Mouse (Mus musculus): ENCODE measurements around the gene Tasp1.
"Not testable (repeated sequence)": the region's sequence is repeated elsewhere in the genome, so short reads cannot be mapped to it uniquely, and the experiment has no call there.

Tasp1 gene

GRCm38 (mm10) chr2:139884264-139884637 lies 182.4 kb downstream of the Tasp1 start:
- DNase-seq (ENCODE audit: low spot score in 2 of 2) = no peak

GRCm38 (mm10) chr2:139883581-139884263 lies 182.9 kb downstream of the Tasp1 start:
- no peak for DNase-seq (ENCODE audit: low spot score in 2 of 2)

GRCm38 (mm10) chr2:139878052-139878621 lies 188.5 kb downstream of the Tasp1 start:
- no peak for DNase-seq (ENCODE audit: low spot score in 2 of 2)

- DNase-seq (ENCODE audit: low spot score in 2 of 2) = no peak
Measured at GRCm38 (mm10) chr2:139875876-139876275, 190.7 kb downstream of the Tasp1 start.

GRCm38 (mm10) chr2:139874173-139874572 lies 192.4 kb downstream of the Tasp1 start:
- DNase-seq (ENCODE audit: low spot score in 2 of 2) = no peak

- DNase-seq (ENCODE audit: low spot score in 2 of 2) = no peak
Measured at GRCm38 (mm10) chr2:139873762-139874161, 192.8 kb downstream of the Tasp1 start.

GRCm38 (mm10) chr2:139869071-139869470 lies 197.5 kb downstream of the Tasp1 start:
- DNase-seq (ENCODE audit: low spot score in 2 of 2) = not testable (repeated sequence)

- not testable (repeated sequence) for DNase-seq (ENCODE audit: low spot score in 2 of 2)
Measured at GRCm38 (mm10) chr2:139863396-139863795, 203.2 kb downstream of the Tasp1 start.

- DNase-seq (ENCODE audit: low spot score in 2 of 2) = no peak
Measured at GRCm38 (mm10) chr2:139860133-139860494, 206.5 kb downstream of the Tasp1 start.

- no peak for DNase-seq (ENCODE audit: low spot score in 2 of 2)
Measured at GRCm38 (mm10) chr2:139859424-139860132, 207.0 kb downstream of the Tasp1 start.

- DNase-seq (ENCODE audit: low spot score in 2 of 2) = no peak
Measured at GRCm38 (mm10) chr2:139849621-139850020, 217.0 kb downstream of the Tasp1 start.

- no peak for DNase-seq (ENCODE audit: low spot score in 2 of 2)
Measured at GRCm38 (mm10) chr2:139841359-139841758, 225.2 kb downstream of the Tasp1 start.

- no peak for DNase-seq (ENCODE audit: low spot score in 2 of 2)
Measured at GRCm38 (mm10) chr2:139840941-139841340, 225.7 kb downstream of the Tasp1 start.

GRCm38 (mm10) chr2:139821589-139822378 lies 244.8 kb downstream of the Tasp1 start:
- no peak for DNase-seq (ENCODE audit: low spot score in 2 of 2)

- no peak for DNase-seq (ENCODE audit: low spot score in 2 of 2)
Measured at GRCm38 (mm10) chr2:139817275-139817674, 249.3 kb downstream of the Tasp1 start.

- DNase-seq (ENCODE audit: low spot score in 2 of 2) = no peak
Measured at GRCm38 (mm10) chr2:139807887-139808286, 258.7 kb downstream of the Tasp1 start.

GRCm38 (mm10) chr2:139804041-139804440 lies 262.6 kb downstream of the Tasp1 start:
- no peak for DNase-seq (ENCODE audit: low spot score in 2 of 2)

- DNase-seq (ENCODE audit: low spot score in 2 of 2) = no peak
Measured at GRCm38 (mm10) chr2:139792345-139793120, 274.1 kb downstream of the Tasp1 start.

- DNase-seq (ENCODE audit: low spot score in 2 of 2) = no peak
Measured at GRCm38 (mm10) chr2:139788658-139789057, 277.9 kb downstream of the Tasp1 start.

- no peak for DNase-seq (ENCODE audit: low spot score in 2 of 2)
Measured at GRCm38 (mm10) chr2:139784946-139785345, 281.7 kb downstream of the Tasp1 start.

GRCm38 (mm10) chr2:139784465-139784864 lies 282.1 kb downstream of the Tasp1 start:
- no peak for DNase-seq (ENCODE audit: low spot score in 2 of 2)

Data from right cerebral cortex, postnatal 36 days (tissue).